Comparison of ENCODE assay signal across 22 mouse cellular contexts in the genomic region with DNA sequence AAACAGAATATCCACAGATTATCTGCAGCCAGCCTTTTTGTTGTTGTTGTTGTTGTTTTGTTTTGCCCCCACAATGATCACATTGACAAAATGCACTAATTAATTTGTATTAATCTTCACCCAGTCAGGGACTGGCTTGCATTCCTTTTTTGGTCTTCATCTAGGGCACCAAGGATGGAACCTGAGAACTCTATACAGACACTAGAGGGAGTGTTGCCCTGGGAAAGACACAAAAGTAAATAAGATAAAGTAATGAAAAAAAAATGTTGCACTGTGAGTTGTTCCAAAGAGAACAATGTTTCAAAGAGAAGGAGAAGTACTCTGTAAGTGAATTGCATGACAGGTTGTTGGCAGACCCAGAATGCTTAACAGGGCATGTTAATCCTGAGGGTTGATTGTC. TPM values are rescaled to one million over a fixed set of nuclear protein-coding genes. Genes with fewer than 3 reads are reported as not detected.
DNase-seq lines count a peak whose midpoint lies in the region; ATAC-seq and TF ChIP-seq lines count a peak whose summit lies in the region.
"Had no signal": no experiment of that assay in that cellular context is flagged by ENCODE, and none has a peak within 500 bp of the region (broad histone marks: within the 10 kb centered on the region; RNA-seq: fewer than 3 reads in every experiment).

No protein-coding gene starts in this region.

- no peak overlapping the region for H3K27ac ChIP-seq in embryonic facial prominence, embryonic 14.5 days (replicated peaks; ENCODE audit: low read depth, low read length)
- H3K27ac ChIP-seq in embryonic facial prominence, embryonic 10.5 days (replicated peaks): no peak overlapping the region
- H3K27ac ChIP-seq in intestine, embryonic 14.5 days (ENCODE audit: low read depth): no peak overlapping the region
- no peak overlapping the region for H3K27ac ChIP-seq in intestine, embryonic 15.5 days
- H3K27ac ChIP-seq in left cerebral cortex, adult 2 months: no peak overlapping the region
- H3K27ac ChIP-seq in cortical plate, adult 2 months (ENCODE audit: insufficient read depth, low read length): no peak overlapping the region
- H3K27ac ChIP-seq: gastrocnemius, adult 2 months; hindbrain, embryonic 12.5 days had no signal

- peak; percentile 4 for DNase-seq in embryonic facial prominence, embryonic 14.5 days (ENCODE audit: low spot score)
- no peak for DNase-seq in embryonic facial prominence, embryonic 10.5 days (ENCODE audit: low spot score)
- peak; percentile 20 for DNase-seq in intestine, embryonic 14.5 days (ENCODE audit: low spot score)
- no peak for DNase-seq in left cerebral cortex, adult 2 months (ENCODE audit: extremely low spot score in 1 of 2, low spot score in 2 of 2)
- no peak for DNase-seq in left cerebral cortex, adult 9 months (ENCODE audit: low spot score in 2 of 2)
- no peak for DNase-seq in urinary bladder, postnatal 10 days (ENCODE audit: low spot score)
- DNase-seq: adrenal gland, adult 8-10 months; adrenal gland, postnatal 36 days; B cell, adult 2 months; cerebellum, adult 11-12 months; cerebellum, adult 9-11 months; cerebellum, postnatal 36 days; gastrocnemius, adult 2 months; gastrocnemius, postnatal 25 days; heart, postnatal 10 days; heart, postnatal 4 days had no signal

- TF ChIP-seq CTCF in left cerebral cortex, adult 2 months (IDR thresholded peaks at IDR 0.05): peak; percentile 52
- TF ChIP-seq CTCF in cortical plate, adult 2 months (IDR thresholded peaks at IDR 0.05; ENCODE audit: extremely low read depth, insufficient read depth, low read length): 0 out of 2 replicates have a peak, but pooled peaks have one; percentile 7

- H3K9me3 ChIP-seq in embryonic facial prominence, embryonic 14.5 days (ENCODE audit: control insufficient read depth, low read length): peaks cover 8% of the 10 kb centered on the region; the same call in 1 of the 2 replicates
- H3K9me3 ChIP-seq in embryonic facial prominence, embryonic 10.5 days: peaks cover 5% of the 10 kb centered on the region; the same call in 1 of the 2 replicates
- H3K9me3 ChIP-seq in intestine, embryonic 14.5 days (ENCODE audit: control insufficient read depth, low read length): no peaks in the 10 kb centered on the region
- no peaks in the 10 kb centered on the region for H3K9me3 ChIP-seq in intestine, embryonic 15.5 days

- no peaks in the 10 kb centered on the region for H3K36me3 ChIP-seq in embryonic facial prominence, embryonic 14.5 days (ENCODE audit: control insufficient read depth, insufficient read depth, low read length)
- no peaks in the 10 kb centered on the region for H3K36me3 ChIP-seq in embryonic facial prominence, embryonic 10.5 days (replicated peaks)
- no peaks in the 10 kb centered on the region for H3K36me3 ChIP-seq in intestine, embryonic 14.5 days (ENCODE audit: control insufficient read depth, insufficient read depth, low read length)
- H3K36me3 ChIP-seq in intestine, embryonic 15.5 days: no peaks in the 10 kb centered on the region
- H3K36me3 ChIP-seq: G1E; hindbrain, embryonic 12.5 days had no signal

- H3K27me3 ChIP-seq in embryonic facial prominence, embryonic 14.5 days (replicated peaks; ENCODE audit: control insufficient read depth, insufficient read depth, low read length): no peaks in the 10 kb centered on the region
- 0 out of 2 replicates have a peak, but pooled peaks cover 3% of the 10 kb centered on the region for H3K27me3 ChIP-seq in embryonic facial prominence, embryonic 10.5 days (replicated peaks; ENCODE audit: low read depth, poor library complexity, severe bottlenecking)
- H3K27me3 ChIP-seq in intestine, embryonic 14.5 days (replicated peaks; ENCODE audit: control insufficient read depth, insufficient read depth, low read length): no peaks in the 10 kb centered on the region
- no peaks in the 10 kb centered on the region for H3K27me3 ChIP-seq in intestine, embryonic 15.5 days (replicated peaks)
- H3K27me3 ChIP-seq: hindbrain, embryonic 12.5 days had no signal

- no peak overlapping the region for H3K4me3 ChIP-seq in embryonic facial prominence, embryonic 14.5 days (ENCODE audit: low read depth, low read length)
- no peak overlapping the region for H3K4me3 ChIP-seq in embryonic facial prominence, embryonic 10.5 days
- no peak overlapping the region for H3K4me3 ChIP-seq in intestine, embryonic 14.5 days (ENCODE audit: low read depth, low read length)
- H3K4me3 ChIP-seq in intestine, embryonic 15.5 days (replicated peaks): no peak overlapping the region
- no peak overlapping the region for H3K4me3 ChIP-seq in left cerebral cortex, adult 2 months
- no peak overlapping the region for H3K4me3 ChIP-seq in cortical plate, adult 2 months (ENCODE audit: insufficient read depth, low read length)
- H3K4me3 ChIP-seq: gastrocnemius, adult 2 months; hindbrain, embryonic 12.5 days had no signal

- no peaks in the 10 kb centered on the region for H3K4me1 ChIP-seq in embryonic facial prominence, embryonic 14.5 days (ENCODE audit: control insufficient read depth, insufficient read depth, low read length)
- no peaks in the 10 kb centered on the region for H3K4me1 ChIP-seq in embryonic facial prominence, embryonic 10.5 days
- no peaks in the 10 kb centered on the region for H3K4me1 ChIP-seq in intestine, embryonic 14.5 days (replicated peaks; ENCODE audit: control insufficient read depth, insufficient read depth, low read length)
- H3K4me1 ChIP-seq in intestine, embryonic 15.5 days (replicated peaks): no peaks in the 10 kb centered on the region
- peaks cover 1% of the 10 kb centered on the region; the same call in 1 of the 2 replicates for H3K4me1 ChIP-seq in cortical plate, adult 2 months (ENCODE audit: control insufficient read depth, insufficient read depth, low read length)
- H3K4me1 ChIP-seq: hindbrain, embryonic 12.5 days had no signal

- H3K4me2 ChIP-seq in embryonic facial prominence, embryonic 14.5 days (ENCODE audit: low read depth, low read length): no peak overlapping the region
- H3K4me2 ChIP-seq in intestine, embryonic 14.5 days (ENCODE audit: low read length): no peak overlapping the region
- H3K4me2 ChIP-seq in intestine, embryonic 15.5 days (replicated peaks): no peak overlapping the region
- H3K4me2 ChIP-seq: hindbrain, embryonic 12.5 days had no signal

- ATAC-seq in embryonic facial prominence, embryonic 14.5 days (ENCODE audit: low read depth): no peak
- ATAC-seq in intestine, embryonic 14.5 days (replicated peaks; ENCODE audit: low FRiP score, low TSS enrichment, low read depth): no peak
- ATAC-seq in intestine, embryonic 15.5 days: no peak
- ATAC-seq: CD4-positive, CD25-positive, alpha-beta regulatory T cell, adult 4 months; forebrain, embryonic 16.5 days had no signal

- intact Hi-C loops in left cerebral cortex, adult 2 months (cut with DNase I): no loop called here

- no peak for TF ChIP-seq POLR2A in cortical plate, adult 2 months (IDR thresholded peaks at IDR 0.05; ENCODE audit: extremely low read depth, insufficient read depth, low read length)

- no peak overlapping the region for H3K9ac ChIP-seq in embryonic facial prominence, embryonic 14.5 days (ENCODE audit: low read depth, low read length)
- no peak overlapping the region for H3K9ac ChIP-seq in intestine, embryonic 14.5 days (ENCODE audit: low read length)
- no peak overlapping the region for H3K9ac ChIP-seq in intestine, embryonic 15.5 days
- H3K9ac ChIP-seq: hindbrain, embryonic 12.5 days had no signal

RNA-seq across cellular contexts. Expression of a gene that starts 9.6 kb away (rescaled TPM):
- polyA plus RNA-seq in embryonic facial prominence, embryonic 14.5 days (2014; fragmentation: Nextera tagmentation; extraction: Ambion mirVana): 1.4 and 1.8 TPM in 2 replicates
- polyA plus RNA-seq in embryonic facial prominence, embryonic 10.5 days (2016; fragmentation: Nextera tagmentation; extraction: Ambion mirVana): 0.68 and 0.76 TPM in 2 replicates
- 0.40 and 0.58 TPM in 2 replicates for polyA plus RNA-seq in intestine, embryonic 14.5 days (2014; fragmentation: Nextera tagmentation; extraction: Ambion mirVana)
- 0.48 and 0.89 TPM in 2 replicates for polyA plus RNA-seq in intestine, embryonic 15.5 days (2015; fragmentation: Nextera tagmentation; extraction: Ambion mirVana)
- total RNA-seq in left cerebral cortex, adult 2 months (2021): 10 to 100 TPM; 38.8 to 51.0 TPM
- polyA plus RNA-seq in cortical plate, adult 2 months (2012; rRNA removed): 15.4 and 19.6 TPM in 2 replicates
- total RNA-seq: adrenal gland, postnatal 36 days; G1E; gastrocnemius, adult 2 months; gastrocnemius, postnatal 25 days had no signal
- polyA plus RNA-seq: CD4-positive, CD25-positive, alpha-beta regulatory T cell, adult 4 months; G1E had no signal

Comparison
In these comparisons a context has a peak if more than half of its experiments do, and no peak if none do; other contexts are left out.
1. DNase-seq: peak in embryonic facial prominence, embryonic 14.5 days (single experiment) and intestine, embryonic 14.5 days (single experiment); none in embryonic facial prominence, embryonic 10.5 days (single experiment), left cerebral cortex, adult 2 months (0 of 2), left cerebral cortex, adult 9 months (0 of 2) and urinary bladder, postnatal 10 days (single experiment).